Mouse (Mus musculus): ENCODE data around the gene Slc35f4. TPM values are rescaled to one million over a fixed set of nuclear protein-coding genes. Genes with fewer than 3 reads are reported as not detected.

The Slc35f4 gene
- polyA plus RNA-seq, 1 experiment from 2014 or later, result not detected

- no peaks in the 10 kb centered on the region for H3K27me3 ChIP-seq
- H3K9ac ChIP-seq, result no peak overlapping the region
- H3K4me2 ChIP-seq, result no peak overlapping the region
- H3K9me3 ChIP-seq, result no peaks in the 10 kb centered on the region
- no peaks in the 10 kb centered on the region for H3K36me3 ChIP-seq
- WGBS, result 91% methylated on average over 2 of the region's 2 CpGs
- ATAC-seq (ENCODE audit: borderline replicate concordance, extremely low read depth, low FRiP score, low TSS enrichment), result no peak
- H3K4me3 ChIP-seq, result no peak overlapping the region
- no peak overlapping the region for H3K27ac ChIP-seq
- H3K4me1 ChIP-seq, result no peaks in the 10 kb centered on the region
These were observed 180.0 kb downstream of the Slc35f4 start for GRCm38 (mm10) chr14:49345835-49346234.

GRCm38 (mm10) chr14:49337011-49337410, 188.8 kb downstream of the Slc35f4 start:
- no peaks in the 10 kb centered on the region for H3K36me3 ChIP-seq
- H3K9ac ChIP-seq, result no peak overlapping the region
- no peaks in the 10 kb centered on the region for H3K9me3 ChIP-seq
- no peaks in the 10 kb centered on the region for H3K27me3 ChIP-seq
- H3K4me2 ChIP-seq, result no peak overlapping the region
- H3K4me1 ChIP-seq, result no peaks in the 10 kb centered on the region
- no peak overlapping the region for H3K27ac ChIP-seq
- ATAC-seq (ENCODE audit: borderline replicate concordance, extremely low read depth, low FRiP score, low TSS enrichment), result no peak
- no peak overlapping the region for H3K4me3 ChIP-seq
- 63% methylated on average over 4 of the region's 4 CpGs for WGBS

DNA sequence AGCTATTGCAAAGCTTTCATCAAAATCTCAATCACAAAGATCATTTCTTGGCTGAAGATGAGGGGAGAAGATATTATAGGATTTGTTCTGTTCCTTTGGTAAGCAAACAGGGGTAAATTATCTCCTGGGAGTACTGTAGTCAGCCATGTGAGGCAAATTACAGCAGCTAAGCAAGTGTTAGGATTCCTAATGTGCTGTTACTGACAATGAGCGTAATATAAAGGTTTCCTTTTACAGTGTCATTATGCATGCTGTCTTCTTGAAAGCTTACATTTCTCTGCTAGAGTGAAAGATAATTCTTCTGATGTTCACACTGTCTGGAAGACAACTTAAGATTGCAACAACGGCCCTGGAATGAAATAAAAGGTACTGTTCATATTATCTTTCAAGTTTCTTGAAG, 192.0 kb downstream of the Slc35f4 start:
- Histone ChIP-seq H3K4me2 (no peak overlapping the region), H3K27ac (no peak overlapping the region), H3K36me3 (no peaks in the 10 kb centered on the region), H3K4me1 (no peaks in the 10 kb centered on the region), H3K9ac (no peak overlapping the region), H3K27me3 (no peaks in the 10 kb centered on the region), H3K4me3 (no peak overlapping the region), H3K9me3 (no peaks in the 10 kb centered on the region)
- 46% methylated on average over 2 of the region's 2 CpGs for WGBS
- ATAC-seq (ENCODE audit: borderline replicate concordance, extremely low read depth, low FRiP score, low TSS enrichment), result no peak

DNA sequence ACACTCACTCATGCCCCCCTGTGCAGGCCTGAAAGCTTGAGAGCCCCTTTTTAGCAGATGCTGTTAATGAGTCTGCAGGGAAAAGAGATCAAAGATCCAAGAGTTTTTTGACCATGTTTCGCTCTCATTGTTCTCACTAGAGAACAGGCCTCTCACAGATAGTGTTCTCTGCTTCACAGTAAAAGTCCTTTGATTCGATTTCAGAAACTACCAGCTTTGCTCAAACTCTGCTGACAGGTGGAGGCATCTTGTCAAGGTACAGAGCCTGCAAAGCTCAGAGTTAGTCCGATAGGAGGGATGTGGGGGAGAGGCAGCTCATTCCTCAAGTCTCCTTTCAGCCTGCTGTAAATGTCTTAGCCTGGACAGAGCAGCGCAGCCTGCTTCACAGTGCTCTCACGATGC, 209.4 kb downstream of the Slc35f4 start:
- Histone ChIP-seq H3K4me1 (0 out of 2 replicates have a peak, but pooled peaks cover 3% of the 10 kb centered on the region), H3K4me2 (no peak overlapping the region), H3K4me3 (no peak overlapping the region), H3K27me3 (no peaks in the 10 kb centered on the region), H3K9me3 (no peaks in the 10 kb centered on the region), H3K27ac (no peak overlapping the region), H3K9ac (no peak overlapping the region), H3K36me3 (no peaks in the 10 kb centered on the region)
- WGBS, result 23% methylated on average over 5 of the region's 5 CpGs
- ATAC-seq (ENCODE audit: borderline replicate concordance, extremely low read depth, low FRiP score, low TSS enrichment), result no peak

DNA sequence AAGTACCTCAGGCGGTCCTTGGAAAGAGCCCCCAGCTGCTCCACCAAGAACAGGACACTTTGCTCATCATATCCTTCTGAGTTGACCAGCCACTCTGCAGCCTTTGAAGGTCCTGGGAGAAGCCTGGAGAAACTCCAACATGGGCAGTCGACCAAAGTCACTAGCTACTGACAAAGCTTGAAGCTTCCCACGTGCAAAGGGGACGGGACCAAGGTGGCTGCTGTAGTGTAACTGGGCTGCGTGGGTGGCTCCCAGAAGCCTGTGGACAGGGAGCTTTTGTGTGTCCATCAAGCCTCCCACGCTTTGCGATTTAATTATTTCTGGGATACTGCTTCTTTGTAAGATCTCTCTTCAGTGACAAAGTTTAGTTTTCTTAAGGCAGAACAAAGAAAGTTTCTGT, 211.9 kb downstream of the Slc35f4 start:
- Histone ChIP-seq H3K4me1 (0 out of 2 replicates have a peak, but pooled peaks cover 3% of the 10 kb centered on the region), H3K4me3 (no peak overlapping the region), H3K27ac (no peak overlapping the region), H3K9me3 (no peaks in the 10 kb centered on the region), H3K9ac (no peak overlapping the region), H3K36me3 (no peaks in the 10 kb centered on the region), H3K27me3 (no peaks in the 10 kb centered on the region), H3K4me2 (no peak overlapping the region)
- ATAC-seq (ENCODE audit: borderline replicate concordance, extremely low read depth, low FRiP score, low TSS enrichment), result no peak
- WGBS, result 58% methylated on average over 7 of the region's 7 CpGs

DNA sequence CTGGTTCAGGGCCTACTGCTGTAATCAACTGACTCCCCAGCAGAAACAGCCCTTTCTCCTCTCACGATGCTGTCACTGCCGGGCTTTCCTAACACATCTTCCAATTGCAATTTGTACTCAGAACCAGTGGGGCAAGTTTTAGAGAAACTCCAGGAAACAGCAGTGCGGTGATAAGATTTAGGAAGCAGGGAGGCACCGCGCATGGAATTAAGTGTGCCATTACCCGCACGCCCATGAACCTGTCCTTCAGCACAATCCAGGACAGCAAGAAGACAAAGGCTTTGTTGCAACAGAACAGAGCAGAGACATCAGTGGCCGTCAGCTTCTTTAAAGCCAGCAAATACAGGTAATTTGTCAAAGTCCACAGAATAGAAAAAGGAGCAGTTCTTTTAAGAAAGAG, 212.5 kb downstream of the Slc35f4 start:
- no peak overlapping the region for H3K9ac ChIP-seq
- no peak overlapping the region for H3K4me3 ChIP-seq
- H3K9me3 ChIP-seq, result no peaks in the 10 kb centered on the region
- H3K27ac ChIP-seq, result no peak overlapping the region
- no peaks in the 10 kb centered on the region for H3K36me3 ChIP-seq
- ATAC-seq (ENCODE audit: borderline replicate concordance, extremely low read depth, low FRiP score, low TSS enrichment), result no peak
- 0 out of 2 replicates have a peak, but pooled peaks cover 3% of the 10 kb centered on the region for H3K4me1 ChIP-seq
- no peaks in the 10 kb centered on the region for H3K27me3 ChIP-seq
- WGBS, result 47% methylated on average over 8 of the region's 8 CpGs
- H3K4me2 ChIP-seq, result no peak overlapping the region

DNA sequence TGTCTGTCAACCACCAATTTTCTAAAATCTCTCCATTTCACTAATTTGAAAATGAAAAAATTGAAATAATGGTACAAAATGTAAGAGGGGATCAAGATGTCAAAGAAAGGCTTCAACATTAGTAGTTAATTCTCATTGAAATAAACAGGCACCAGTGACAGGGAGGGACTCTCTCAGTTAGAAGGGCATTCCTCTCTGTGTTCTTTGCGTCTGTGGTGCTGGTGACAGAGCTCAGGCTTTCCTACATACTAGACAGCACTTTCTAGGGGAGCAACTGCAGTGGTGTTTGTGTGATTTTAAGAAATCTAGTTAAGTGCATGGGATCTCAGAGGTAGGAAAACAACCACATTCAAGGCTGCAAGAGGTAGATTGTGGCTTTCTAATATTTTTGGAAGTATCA, 214.3 kb downstream of the Slc35f4 start:
- 49% methylated on average over 1 of the region's 1 CpGs for WGBS
- no peaks in the 10 kb centered on the region for H3K36me3 ChIP-seq
- no peak for ATAC-seq (ENCODE audit: borderline replicate concordance, extremely low read depth, low FRiP score, low TSS enrichment)
- no peak overlapping the region for H3K4me3 ChIP-seq
- H3K27me3 ChIP-seq, result no peaks in the 10 kb centered on the region
- no peak overlapping the region for H3K27ac ChIP-seq
- 0 out of 2 replicates have a peak, but pooled peaks cover 3% of the 10 kb centered on the region for H3K4me1 ChIP-seq
- no peak overlapping the region for H3K9ac ChIP-seq
- no peak overlapping the region for H3K4me2 ChIP-seq
- H3K9me3 ChIP-seq, result no peaks in the 10 kb centered on the region

DNA sequence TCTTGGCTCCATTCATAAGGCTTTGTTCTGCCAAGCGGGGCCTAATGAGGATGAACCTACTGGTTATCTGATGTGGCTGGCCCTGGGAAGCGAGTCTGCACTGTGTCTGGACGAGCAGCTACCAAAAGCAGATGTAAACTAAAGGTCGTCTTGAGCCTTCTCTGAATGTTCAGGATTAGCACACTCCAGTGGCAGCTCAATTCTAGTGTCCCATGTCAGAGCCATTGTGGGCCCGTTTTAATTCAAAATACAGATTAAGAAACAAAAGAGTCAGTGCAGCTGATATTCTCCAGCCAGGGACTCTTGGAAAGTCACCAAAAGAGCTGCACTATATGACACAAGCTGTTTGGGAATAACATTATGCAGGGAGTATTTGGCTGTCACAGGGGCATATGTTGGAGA, 214.8 kb downstream of the Slc35f4 start:
- no peak overlapping the region for H3K4me3 ChIP-seq
- no peaks in the 10 kb centered on the region for H3K27me3 ChIP-seq
- H3K36me3 ChIP-seq, result no peaks in the 10 kb centered on the region
- 51% methylated on average over 5 of the region's 5 CpGs for WGBS
- no peak overlapping the region for H3K9ac ChIP-seq
- ATAC-seq (ENCODE audit: borderline replicate concordance, extremely low read depth, low FRiP score, low TSS enrichment), result no peak
- H3K4me1 ChIP-seq, result 0 out of 2 replicates have a peak, but pooled peaks cover 3% of the 10 kb centered on the region
- no peak overlapping the region for H3K27ac ChIP-seq
- H3K4me2 ChIP-seq, result no peak overlapping the region
- H3K9me3 ChIP-seq, result no peaks in the 10 kb centered on the region

- H3K4me2 ChIP-seq, result no peak overlapping the region
- no peak overlapping the region for H3K27ac ChIP-seq
- no peaks in the 10 kb centered on the region for H3K9me3 ChIP-seq
- no peak overlapping the region for H3K4me3 ChIP-seq
- H3K9ac ChIP-seq, result no peak overlapping the region
- no peaks in the 10 kb centered on the region for H3K4me1 ChIP-seq
- H3K36me3 ChIP-seq, result no peaks in the 10 kb centered on the region
- H3K27me3 ChIP-seq, result no peaks in the 10 kb centered on the region
- WGBS, result 71% methylated on average over 2 of the region's 2 CpGs
- ATAC-seq (ENCODE audit: borderline replicate concordance, extremely low read depth, low FRiP score, low TSS enrichment), result no peak
These were observed 216.2 kb downstream of the Slc35f4 start for GRCm38 (mm10) chr14:49309670-49310069.

GRCm38 (mm10) chr14:49308591-49308990, 217.3 kb downstream of the Slc35f4 start:
- H3K27ac ChIP-seq, result no peak overlapping the region
- H3K9me3 ChIP-seq, result no peaks in the 10 kb centered on the region
- ATAC-seq (ENCODE audit: borderline replicate concordance, extremely low read depth, low FRiP score, low TSS enrichment), result no peak
- H3K9ac ChIP-seq, result no peak overlapping the region
- no peaks in the 10 kb centered on the region for H3K27me3 ChIP-seq
- no peak overlapping the region for H3K4me2 ChIP-seq
- H3K36me3 ChIP-seq, result no peaks in the 10 kb centered on the region
- WGBS, result 51% methylated on average over 1 of the region's 1 CpGs
- no peaks in the 10 kb centered on the region for H3K4me1 ChIP-seq
- no peak overlapping the region for H3K4me3 ChIP-seq

DNA sequence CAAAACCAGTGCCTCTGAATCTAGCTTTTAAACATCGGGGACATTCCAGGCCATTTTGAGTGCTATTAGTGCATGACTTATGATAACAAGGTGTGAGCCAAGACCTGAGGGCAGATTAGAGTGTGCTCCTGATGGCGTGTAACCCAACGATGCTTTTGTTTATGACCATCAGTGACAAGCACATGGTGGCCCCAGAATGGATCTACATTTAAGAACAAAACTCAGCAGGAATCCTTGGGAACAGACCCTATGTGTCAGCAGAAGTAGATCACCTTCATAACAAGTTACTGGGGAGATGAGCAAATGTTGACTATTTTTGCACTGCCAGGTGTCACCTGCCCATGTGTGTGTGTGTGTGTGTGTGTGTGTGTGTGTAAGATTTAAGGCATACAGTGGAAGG, 218.0 kb downstream of the Slc35f4 start:
- H3K4me3 ChIP-seq, result no peak overlapping the region
- no peaks in the 10 kb centered on the region for H3K9me3 ChIP-seq
- H3K9ac ChIP-seq, result no peak overlapping the region
- ATAC-seq (ENCODE audit: borderline replicate concordance, extremely low read depth, low FRiP score, low TSS enrichment), result no peak
- H3K27me3 ChIP-seq, result no peaks in the 10 kb centered on the region
- no peaks in the 10 kb centered on the region for H3K4me1 ChIP-seq
- 46% methylated on average over 3 of the region's 3 CpGs for WGBS
- H3K4me2 ChIP-seq, result no peak overlapping the region
- H3K36me3 ChIP-seq, result no peaks in the 10 kb centered on the region
- no peak overlapping the region for H3K27ac ChIP-seq

DNA sequence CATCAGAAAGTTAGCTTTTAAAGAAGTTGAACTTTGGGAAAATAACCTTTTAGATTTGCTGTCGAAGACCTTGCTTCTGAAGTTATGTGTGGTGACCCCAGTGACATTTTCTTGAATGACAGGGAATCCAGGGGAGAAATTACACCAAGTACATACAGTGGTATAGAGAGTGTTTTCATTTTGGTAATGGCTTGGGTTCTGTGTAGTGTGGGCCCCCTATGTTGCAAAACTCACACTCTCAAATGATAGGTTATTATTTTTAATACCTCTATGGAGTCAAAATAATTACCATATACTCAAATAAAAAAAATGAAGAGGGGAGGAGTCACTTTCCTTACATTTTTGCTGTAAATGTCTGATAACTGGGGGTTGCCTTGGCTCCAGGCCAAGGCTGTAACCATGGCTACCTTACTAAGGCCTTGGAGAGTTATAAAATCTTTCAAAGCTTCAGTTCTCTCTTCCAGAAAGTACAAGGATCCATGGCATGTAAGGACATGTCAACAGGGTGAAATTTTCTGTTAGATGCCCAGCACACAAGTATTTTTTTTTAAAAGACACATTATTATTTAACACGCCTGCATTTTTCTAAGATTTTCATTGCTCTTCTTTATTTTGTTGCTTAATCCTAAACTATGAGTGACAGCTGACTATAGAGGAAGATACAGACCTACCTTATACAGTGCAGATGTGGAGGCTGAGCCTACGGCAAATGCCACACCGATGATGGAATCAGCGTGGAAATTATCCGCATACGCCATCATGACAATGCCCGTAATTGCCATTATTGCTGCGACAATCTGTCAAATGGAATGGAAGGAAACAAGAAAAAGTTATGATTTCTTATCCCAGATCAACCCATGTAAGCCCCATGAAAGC, 220.1 kb downstream of the Slc35f4 start:
- Histone ChIP-seq H3K9me3 (no peaks in the 10 kb centered on the region), H3K4me1 (no peaks in the 10 kb centered on the region), H3K4me3 (no peak overlapping the region), H3K36me3 (no peaks in the 10 kb centered on the region), H3K9ac (no peak overlapping the region), H3K27ac (no peak overlapping the region), H3K27me3 (no peaks in the 10 kb centered on the region), H3K4me2 (no peak overlapping the region)
- WGBS, result 89% methylated on average over 9 of the region's 9 CpGs
- no peak for ATAC-seq (ENCODE audit: borderline replicate concordance, extremely low read depth, low FRiP score, low TSS enrichment)
